In genomic region chr7:19506969-19507611, GRCm38 (mm10) we compare ENCODE assay signal across 8 mouse cellular contexts. TPM values are rescaled to one million over a fixed set of nuclear protein-coding genes. Genes with fewer than 3 reads are reported as not detected.
A peak's percentile ranks its signal among the peaks of the same experiment; 100 is the strongest.
DNase-seq lines count a peak whose midpoint lies in the region; ATAC-seq and TF ChIP-seq lines count a peak whose summit lies in the region.

No protein-coding gene starts in this region.

- H3K4me3 ChIP-seq in forebrain, embryonic 14.5 days (ENCODE audit: low read depth, low read length): peak overlapping the region; percentile 83
- peak overlapping the region; percentile 57 for H3K4me3 ChIP-seq in kidney, postnatal 0 days (replicated peaks; ENCODE audit: low read depth, low read length)
- H3K4me3 ChIP-seq in midbrain, embryonic 10.5 days: peak overlapping the region; percentile 87

- no peaks in the 10 kb centered on the region for H3K36me3 ChIP-seq in forebrain, embryonic 14.5 days (ENCODE audit: control insufficient read depth, insufficient read depth, low read length)
- H3K36me3 ChIP-seq in kidney, postnatal 0 days (ENCODE audit: insufficient read depth, low read length): no peaks in the 10 kb centered on the region
- peaks cover 6% of the 10 kb centered on the region; the same call in 1 of the 2 replicates for H3K36me3 ChIP-seq in midbrain, embryonic 10.5 days

- peaks cover 10% of the 10 kb centered on the region for H3K4me1 ChIP-seq in forebrain, embryonic 14.5 days (ENCODE audit: control insufficient read depth, insufficient read depth, low read length)
- peaks cover 15% of the 10 kb centered on the region; the same call in 1 of the 2 replicates for H3K4me1 ChIP-seq in kidney, postnatal 0 days (replicated peaks; ENCODE audit: insufficient read depth, low read length)
- peaks cover 39% of the 10 kb centered on the region for H3K4me1 ChIP-seq in midbrain, embryonic 10.5 days

- H3K4me2 ChIP-seq in forebrain, embryonic 14.5 days (ENCODE audit: low read length): peak overlapping the region; percentile 93
- peak overlapping the region; percentile 94 for H3K4me2 ChIP-seq in kidney, postnatal 0 days (ENCODE audit: low read length)

- under 1% methylated on average over 71 of the region's 71 CpGs for WGBS in forebrain, embryonic 14.5 days
- under 1% methylated on average over 71 of the region's 71 CpGs for WGBS in kidney, postnatal 0 days
- 1% methylated on average over 71 of the region's 71 CpGs for WGBS in midbrain, embryonic 10.5 days

- peak overlapping the region; percentile 84 for H3K9ac ChIP-seq in forebrain, embryonic 14.5 days (ENCODE audit: low read length)
- H3K9ac ChIP-seq in kidney, postnatal 0 days (ENCODE audit: low read depth, low read length): peak overlapping the region; percentile 53

- peak overlapping the region; percentile 21; the same call in 1 of the 2 replicates for H3K27ac ChIP-seq in forebrain, embryonic 14.5 days (ENCODE audit: low read depth, low read length)
- no peak overlapping the region for H3K27ac ChIP-seq in kidney, postnatal 0 days
- peak overlapping the region; percentile 95 for H3K27ac ChIP-seq in midbrain, embryonic 10.5 days (replicated peaks)

- no peaks in the 10 kb centered on the region for H3K9me3 ChIP-seq in forebrain, embryonic 14.5 days (replicated peaks; ENCODE audit: control insufficient read depth, low read length)
- no peaks in the 10 kb centered on the region for H3K9me3 ChIP-seq in kidney, postnatal 0 days (replicated peaks; ENCODE audit: low read length)
- no peaks in the 10 kb centered on the region for H3K9me3 ChIP-seq in midbrain, embryonic 10.5 days (replicated peaks)

- peak; percentile 24; the same call in 1 of the 2 replicates for ATAC-seq in forebrain, embryonic 14.5 days
- no peak for ATAC-seq in kidney, postnatal 0 days (replicated peaks; ENCODE audit: low FRiP score, low read depth)

- DNase-seq in layer of hippocampus, postnatal 10 days (ENCODE audit: low spot score in 2 of 2): peak; percentile 52 to 73
- no peak for DNase-seq in layer of hippocampus, adult 8-10 months (ENCODE audit: low spot score in 2 of 2)
- DNase-seq in adrenal gland, postnatal 36 days: peak; percentile 74 to 83
- DNase-seq in forebrain, embryonic 14.5 days (ENCODE audit: low spot score): peak; percentile 82
- DNase-seq in kidney, postnatal 0 days (ENCODE audit: low spot score): no peak
- peak; percentile 80 for DNase-seq in midbrain, embryonic 10.5 days (ENCODE audit: low spot score)
- peak; percentile 61 to 86 for DNase-seq in spleen, postnatal 4 days (ENCODE audit: low spot score in 2 of 2)
- DNase-seq in c-Kit-positive CD71-positive TER-119-positive erythroid progenitor cells, embryonic 14.5 days (ENCODE audit: low spot score): no peak

- no peak for TF ChIP-seq CTCF in kidney, postnatal 0 days (IDR thresholded peaks at IDR 0.05; ENCODE audit: low read depth)

- H3K27me3 ChIP-seq in forebrain, embryonic 14.5 days (replicated peaks; ENCODE audit: control insufficient read depth, insufficient read depth, low read length): no peaks in the 10 kb centered on the region
- H3K27me3 ChIP-seq in kidney, postnatal 0 days (ENCODE audit: insufficient read depth, low read length): no peaks in the 10 kb centered on the region
- no peaks in the 10 kb centered on the region for H3K27me3 ChIP-seq in midbrain, embryonic 10.5 days (ENCODE audit: low read depth, poor library complexity, severe bottlenecking)

RNA-seq across cellular contexts. Expression of gene Bloc1s3, which starts 1.1 kb away (rescaled TPM):
- total RNA-seq in layer of hippocampus, postnatal 10 days (2021): 1 to 10 TPM; 6.9 to 8.2 TPM
- total RNA-seq in layer of hippocampus, adult 8-10 months (2022): 1 to 10 TPM; 4.7 to 6.7 (median 5.9) TPM
- total RNA-seq in adrenal gland, postnatal 36 days (2021): 10 to 100 TPM in 1 of 2 experiments, 1 to 10 TPM in 1; 8.7 to 12.1 TPM
- polyA plus RNA-seq in forebrain, embryonic 14.5 days (2014; fragmentation: Nextera tagmentation; extraction: Ambion mirVana): 2.1 and 2.3 TPM in 2 replicates
- polyA plus RNA-seq in kidney, postnatal 0 days (2015; fragmentation: Nextera tagmentation; extraction: Ambion mirVana): 2.7 and 3.0 TPM in 2 replicates
- polyA plus RNA-seq in midbrain, embryonic 10.5 days (2016; fragmentation: Nextera tagmentation; extraction: Ambion mirVana): 2.3 and 2.4 TPM in 2 replicates

RNA-seq across cellular contexts. Expression of gene Trappc6a, which starts 1.1 kb away (rescaled TPM):
- 10 to 100 TPM; 22.3 to 24.6 TPM for total RNA-seq in layer of hippocampus, postnatal 10 days (2021)
- 10 to 100 TPM; 17.1 to 25.2 (median 21.6) TPM for total RNA-seq in layer of hippocampus, adult 8-10 months (2022)
- total RNA-seq in adrenal gland, postnatal 36 days (2021): 10 to 100 TPM; 73.1 to 91.1 TPM
- 34.2 and 42.5 TPM in 2 replicates for polyA plus RNA-seq in forebrain, embryonic 14.5 days (2014; fragmentation: Nextera tagmentation; extraction: Ambion mirVana)
- 88.5 and 91.7 TPM in 2 replicates for polyA plus RNA-seq in kidney, postnatal 0 days (2015; fragmentation: Nextera tagmentation; extraction: Ambion mirVana)
- polyA plus RNA-seq in midbrain, embryonic 10.5 days (2016; fragmentation: Nextera tagmentation; extraction: Ambion mirVana): 65.2 and 68.2 TPM in 2 replicates

RNA-seq across cellular contexts. Expression of gene Nkpd1, which starts 10.5 kb away (rescaled TPM):
- total RNA-seq in layer of hippocampus, postnatal 10 days (2021): 1 to 10 TPM in 1 of 2 experiments, under 1 TPM in 1; 0.94 to 1.0 TPM
- total RNA-seq in layer of hippocampus, adult 8-10 months (2022): under 1 TPM; 0.39 to 0.86 (median 0.77) TPM
- under 1 TPM in 1 of 2 experiments, not detected in 1; 0.17 TPM for total RNA-seq in adrenal gland, postnatal 36 days (2021)
- polyA plus RNA-seq in forebrain, embryonic 14.5 days (2014; fragmentation: Nextera tagmentation; extraction: Ambion mirVana): 0.36 and 0.57 TPM in 2 replicates
- not detected in 2 replicates for polyA plus RNA-seq in kidney, postnatal 0 days (2015; fragmentation: Nextera tagmentation; extraction: Ambion mirVana)
- polyA plus RNA-seq in midbrain, embryonic 10.5 days (2016; fragmentation: Nextera tagmentation; extraction: Ambion mirVana): 0.06 TPM in 2 replicates

RNA-seq across cellular contexts. Expression of gene Exoc3l2, which starts 44.0 kb away (rescaled TPM):
- total RNA-seq in layer of hippocampus, postnatal 10 days (2021): 1 to 10 TPM in 1 of 2 experiments, under 1 TPM in 1; 0.69 to 1.1 TPM
- total RNA-seq in layer of hippocampus, adult 8-10 months (2022): under 1 TPM; 0.08 to 0.41 (median 0.38) TPM
- total RNA-seq in adrenal gland, postnatal 36 days (2021): 10 to 100 TPM; 41.1 to 49.6 TPM
- polyA plus RNA-seq in forebrain, embryonic 14.5 days (2014; fragmentation: Nextera tagmentation; extraction: Ambion mirVana): 0.16 and 0.25 TPM in 2 replicates
- 6.7 and 8.0 TPM in 2 replicates for polyA plus RNA-seq in kidney, postnatal 0 days (2015; fragmentation: Nextera tagmentation; extraction: Ambion mirVana)
- polyA plus RNA-seq in midbrain, embryonic 10.5 days (2016; fragmentation: Nextera tagmentation; extraction: Ambion mirVana): 0.75 and 0.81 TPM in 2 replicates

RNA-seq across cellular contexts. Expression of gene Mark4, which starts 48.5 kb away (rescaled TPM):
- 100 to 1,000 TPM; 115 to 132 TPM for total RNA-seq in layer of hippocampus, postnatal 10 days (2021)
- 100 to 1,000 TPM in 1 of 4 experiments, 10 to 100 TPM in 3; 87.6 to 103 (median 95.0) TPM for total RNA-seq in layer of hippocampus, adult 8-10 months (2022)
- total RNA-seq in adrenal gland, postnatal 36 days (2021): 10 to 100 TPM; 46.5 to 50.3 TPM
- polyA plus RNA-seq in forebrain, embryonic 14.5 days (2014; fragmentation: Nextera tagmentation; extraction: Ambion mirVana): 9.2 and 13.0 TPM in 2 replicates
- polyA plus RNA-seq in kidney, postnatal 0 days (2015; fragmentation: Nextera tagmentation; extraction: Ambion mirVana): 6.6 and 7.9 TPM in 2 replicates
- 8.0 and 8.4 TPM in 2 replicates for polyA plus RNA-seq in midbrain, embryonic 10.5 days (2016; fragmentation: Nextera tagmentation; extraction: Ambion mirVana)

Comparison
In these comparisons a context has a peak if more than half of its experiments do, and no peak if none do; other contexts are left out.
1. DNase-seq: peak in layer of hippocampus, postnatal 10 days (2 of 2), adrenal gland, postnatal 36 days (2 of 2), forebrain, embryonic 14.5 days (single experiment), midbrain, embryonic 10.5 days (single experiment) and spleen, postnatal 4 days (2 of 2); none in layer of hippocampus, adult 8-10 months (0 of 2), kidney, postnatal 0 days (single experiment) and c-Kit-positive CD71-positive TER-119-positive erythroid progenitor cells, embryonic 14.5 days (single experiment).
2. Peak in every context shown above with its lines, with median percentiles within 50 percentile points of each other: H3K4me3 ChIP-seq.